Mouse (Mus musculus) layer of hippocampus, adult 18-20 months (tissue): ENCODE results near the gene Wasl. TPM values are rescaled to one million over a fixed set of nuclear protein-coding genes. Genes with fewer than 3 reads are reported as not detected.

Source experiments
- DNase-seq, 2 experiments: peaks; one replicate each; pipeline ENCODE4 v3.0.0; 2022; ENCODE audit warnings: low spot score in 2 of 2
- total RNA-seq, 2 experiments: library from RNA; stranded (reverse); gene quantifications; 2 replicates each; pipeline ENCODE4 v1.2.3; 2021

The Wasl gene
- total RNA-seq, 2 experiments from 2014 or later, result 144 to 162 TPM

- no peak for DNase-seq
Measured at GRCm38 (mm10) chr6:24647103-24647691, 17.6 kb downstream of the Wasl start.

GRCm38 (mm10) chr6:24645346-24646053 is 19.3 kb downstream of the Wasl start:
- no peak for DNase-seq

GRCm38 (mm10) chr6:24642960-24643359 is 21.8 kb downstream of the Wasl start:
- DNase-seq, result no peak

DNA sequence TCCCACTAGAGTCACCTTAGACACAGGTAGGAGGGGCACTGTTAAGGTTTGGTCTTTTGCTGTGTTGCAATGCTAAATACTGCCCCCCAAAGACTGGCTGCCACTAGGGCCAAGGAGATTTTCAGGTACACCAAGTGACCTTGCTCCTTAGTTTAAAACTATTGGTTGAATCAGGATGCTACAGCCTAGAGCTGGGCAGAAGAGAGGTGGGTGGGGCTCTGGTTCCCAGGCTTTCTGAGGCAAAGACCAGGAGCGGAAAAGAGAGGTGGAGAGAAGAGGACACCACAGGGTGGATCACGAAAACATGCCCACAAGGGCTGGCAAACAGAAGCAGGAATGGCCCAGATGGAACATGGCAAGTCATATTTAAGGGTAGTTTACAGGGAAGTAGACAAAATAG is 22.6 kb downstream of the Wasl start:
- DNase-seq, result no peak

DNA sequence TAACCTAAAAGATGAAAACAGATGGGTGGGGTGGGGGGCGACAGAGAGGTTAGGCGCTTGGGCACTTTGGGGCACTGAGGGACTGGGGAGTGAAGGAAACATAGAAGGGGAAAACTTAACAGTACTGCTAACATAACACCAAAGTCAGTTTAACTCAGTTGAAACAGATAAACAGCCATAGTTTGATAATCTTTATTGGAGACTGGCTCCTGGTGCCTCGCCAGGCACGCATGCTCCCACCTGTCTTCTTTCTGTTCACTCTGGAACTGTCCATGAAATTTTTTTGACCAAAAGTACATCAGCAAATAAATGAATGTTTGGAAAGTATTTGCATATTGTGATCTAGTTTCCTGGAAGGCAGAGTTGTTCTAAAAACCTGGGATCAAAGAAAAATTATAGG is 23.5 kb downstream of the Wasl start:
- DNase-seq, result no peak

DNA sequence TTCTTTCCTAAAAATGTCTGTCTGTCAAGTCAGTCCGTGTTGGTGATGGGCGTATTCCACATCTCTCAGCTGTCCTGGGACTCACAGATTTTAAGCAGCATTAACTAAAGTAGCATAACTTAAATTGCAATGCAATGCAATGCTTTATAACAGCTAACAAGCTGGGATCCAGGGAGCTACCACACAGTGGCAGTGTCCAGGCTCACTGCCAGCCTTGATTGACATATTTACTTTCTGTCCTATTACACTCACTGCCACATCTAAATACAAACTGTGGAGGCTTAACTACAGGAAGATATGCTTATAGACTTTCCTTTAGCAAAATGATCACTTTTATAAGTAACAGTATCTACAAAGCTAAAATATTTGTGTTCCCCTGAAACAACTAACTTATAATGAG is 29.0 kb downstream of the Wasl start:
- DNase-seq, result peak in 1 of 2 experiments; percentile 27

GRCm38 (mm10) chr6:24634065-24634464 is 30.7 kb downstream of the Wasl start:
- DNase-seq, result no peak

GRCm38 (mm10) chr6:24632061-24632460 is 32.7 kb downstream of the Wasl start:
- no peak for DNase-seq

GRCm38 (mm10) chr6:24628499-24628898 is 36.3 kb downstream of the Wasl start:
- DNase-seq, result no peak

DNA sequence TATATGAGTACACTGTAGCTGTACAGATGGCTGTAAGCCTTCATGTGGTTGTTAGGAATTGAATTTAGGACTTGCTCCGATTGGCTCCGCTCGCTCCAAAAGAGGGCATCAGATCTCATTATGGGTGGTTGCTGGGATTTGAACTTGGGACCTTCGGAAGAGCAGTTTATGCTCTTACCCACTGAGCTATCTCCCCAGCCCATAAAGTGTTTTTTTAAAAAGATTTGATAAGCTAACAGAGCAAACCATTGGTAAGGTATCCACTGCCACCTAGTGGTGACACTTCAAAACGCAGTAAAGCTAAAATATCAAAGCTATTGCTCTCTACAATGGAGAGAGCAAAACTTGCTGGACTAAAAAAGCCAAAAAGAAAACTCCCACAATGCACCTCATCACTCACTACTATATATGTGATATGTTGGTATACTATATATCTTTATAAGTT is 37.2 kb downstream of the Wasl start:
- DNase-seq, result peak in 1 of 2 experiments; percentile 78

DNA sequence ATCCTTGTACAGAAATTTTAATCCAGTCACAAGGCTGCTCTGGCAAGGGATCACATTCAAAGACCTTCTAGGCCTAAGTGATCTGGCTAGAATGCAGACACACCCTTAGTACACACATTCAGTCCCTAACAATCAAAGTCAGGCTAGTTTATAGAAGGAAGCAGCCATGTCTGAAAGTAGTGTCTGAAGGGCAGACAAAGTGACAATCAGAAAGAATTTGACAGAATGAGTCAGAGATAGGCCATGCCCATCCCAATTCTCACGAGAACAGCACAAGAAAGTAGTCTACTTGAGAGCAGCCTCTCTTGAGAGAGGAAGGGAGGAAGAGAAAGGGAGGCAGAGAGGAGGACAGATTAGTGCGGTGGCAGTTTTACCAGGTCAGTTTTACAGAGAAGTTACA is 42.7 kb downstream of the Wasl start:
- DNase-seq, result no peak

DNA sequence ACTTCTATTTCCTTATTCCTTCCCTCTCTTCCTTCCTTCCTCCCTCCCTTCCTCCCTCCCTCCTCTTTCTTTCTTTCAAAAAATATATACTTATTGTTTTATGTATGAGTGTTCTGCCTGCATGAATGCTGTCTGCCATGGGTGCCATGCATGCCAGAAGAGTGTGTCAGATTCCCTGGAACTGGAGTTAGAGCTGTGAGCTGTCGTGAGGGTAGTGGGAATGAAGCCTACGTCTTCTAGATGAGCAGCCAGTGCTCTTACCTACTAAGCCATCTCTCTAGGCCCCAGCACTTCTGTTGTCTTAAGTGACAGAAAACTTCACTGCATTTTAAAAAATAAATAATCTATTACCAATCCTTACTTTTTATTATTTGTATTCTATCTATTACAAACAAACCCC is 43.9 kb downstream of the Wasl start:
- no peak for DNase-seq

GRCm38 (mm10) chr6:24619285-24620045 is 45.3 kb downstream of the Wasl start:
- DNase-seq, result no peak

- DNase-seq, result peak in 1 of 2 experiments; percentile 27
Measured at GRCm38 (mm10) chr6:24616746-24617145, 48.1 kb downstream of the Wasl start.

DNA sequence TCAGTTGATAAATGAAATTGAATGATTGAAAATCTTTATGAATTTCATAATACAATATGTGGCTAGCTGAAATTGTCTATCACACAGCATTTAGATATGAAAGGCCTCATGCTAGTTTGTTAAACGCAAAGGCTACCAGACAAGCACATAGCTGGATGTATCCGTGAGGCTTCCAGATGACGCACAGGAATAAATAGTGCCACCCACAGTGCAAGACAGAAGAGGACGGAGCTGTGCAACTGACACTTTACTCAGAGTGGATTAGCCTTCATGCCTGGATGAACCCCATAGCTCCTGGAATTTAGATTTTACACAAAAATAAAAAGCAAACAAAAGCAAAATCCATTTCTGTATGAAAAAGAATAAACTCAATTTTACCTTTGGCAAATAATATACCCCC is 50.9 kb downstream of the Wasl start:
- DNase-seq, result no peak

DNA sequence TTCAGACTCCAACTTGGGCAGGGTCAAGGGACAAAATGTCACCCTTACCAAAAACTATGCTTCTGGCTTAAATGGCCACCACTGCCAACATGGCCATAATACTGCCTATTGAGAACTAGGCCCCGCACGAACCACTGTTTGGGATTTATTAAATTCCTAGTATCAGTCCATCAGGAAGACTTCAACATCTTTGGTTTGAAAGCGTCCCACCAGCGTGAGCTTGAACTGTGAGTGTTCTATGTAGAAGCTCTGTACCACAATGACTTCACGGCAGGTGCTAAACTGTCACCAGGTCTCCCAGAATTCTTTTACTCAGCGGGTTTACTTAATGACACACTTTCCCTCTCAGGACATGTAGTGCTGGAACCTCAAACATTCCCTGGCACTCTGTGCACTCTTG is 51.5 kb downstream of the Wasl start:
- no peak for DNase-seq

DNA sequence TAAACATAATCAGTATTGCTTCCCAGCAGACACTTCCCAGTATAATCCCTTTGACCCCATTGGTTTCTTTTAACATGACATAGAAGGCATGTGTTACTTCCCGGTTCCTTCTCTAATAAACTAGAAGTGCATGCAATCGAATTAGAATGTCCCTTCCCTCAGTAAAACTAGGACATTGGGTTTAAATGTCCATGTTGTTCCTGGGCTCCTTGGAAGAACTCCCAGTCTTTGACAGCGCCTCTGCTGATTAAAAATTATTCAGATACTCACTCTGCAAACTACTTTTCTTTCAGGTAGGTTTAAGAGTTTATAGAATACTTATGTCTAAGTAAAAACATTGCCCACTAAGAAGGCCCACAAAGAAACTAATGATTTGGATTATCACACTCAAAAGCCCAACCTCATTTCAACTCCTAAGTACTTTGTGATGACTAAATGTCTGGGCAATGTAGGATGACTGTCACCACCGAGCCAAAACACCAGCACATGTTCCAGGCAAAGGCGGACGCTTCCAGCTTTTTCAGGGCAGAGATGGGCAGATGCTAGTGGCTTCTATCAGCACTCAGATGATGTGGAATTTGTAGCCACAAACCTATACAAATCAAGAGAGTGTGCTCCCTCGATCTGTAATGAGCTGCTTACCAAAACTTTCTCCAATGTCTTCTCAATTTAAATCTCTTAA is 52.6 kb downstream of the Wasl start:
- DNase-seq, result no peak

GRCm38 (mm10) chr6:24610358-24610757 is 54.5 kb downstream of the Wasl start:
- no peak for DNase-seq

DNA sequence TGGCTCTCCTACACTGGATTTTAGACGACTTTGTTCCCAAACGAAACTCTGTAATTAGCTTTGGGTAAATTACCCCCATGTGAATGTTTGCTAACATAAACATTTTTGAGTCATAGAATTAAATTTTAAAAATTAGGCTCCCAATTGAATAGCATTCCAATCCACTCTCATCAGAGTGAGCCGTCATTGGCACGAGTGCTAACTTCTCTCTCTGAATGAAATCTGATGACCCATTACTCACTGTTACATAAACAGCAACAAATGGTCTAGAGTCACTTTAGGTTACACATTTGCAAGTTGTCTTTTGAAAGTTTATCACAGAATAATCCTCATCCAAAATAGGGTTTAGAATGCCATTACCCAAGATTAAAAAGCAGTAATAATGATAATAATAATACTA is 55.3 kb downstream of the Wasl start:
- DNase-seq, result no peak

DNA sequence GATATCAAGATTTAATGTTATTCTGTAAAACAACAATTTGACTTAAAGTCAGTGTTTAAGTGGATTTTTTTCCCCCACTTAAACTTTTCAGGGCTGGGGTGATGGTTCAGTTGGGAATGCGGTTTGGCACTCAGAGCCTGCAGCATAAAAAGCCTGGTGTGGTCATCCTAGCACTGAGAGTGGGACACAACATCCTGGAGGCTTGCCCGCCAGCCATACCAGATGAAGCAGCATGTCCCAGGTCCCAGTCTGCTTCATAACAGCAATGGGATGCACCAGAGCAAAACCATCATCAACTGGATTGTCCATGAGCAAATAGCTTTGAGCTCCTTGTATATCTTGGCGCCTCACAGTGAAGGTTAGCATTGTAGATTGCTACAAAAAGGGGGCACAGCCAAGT is 56.1 kb downstream of the Wasl start:
- no peak for DNase-seq

DNA sequence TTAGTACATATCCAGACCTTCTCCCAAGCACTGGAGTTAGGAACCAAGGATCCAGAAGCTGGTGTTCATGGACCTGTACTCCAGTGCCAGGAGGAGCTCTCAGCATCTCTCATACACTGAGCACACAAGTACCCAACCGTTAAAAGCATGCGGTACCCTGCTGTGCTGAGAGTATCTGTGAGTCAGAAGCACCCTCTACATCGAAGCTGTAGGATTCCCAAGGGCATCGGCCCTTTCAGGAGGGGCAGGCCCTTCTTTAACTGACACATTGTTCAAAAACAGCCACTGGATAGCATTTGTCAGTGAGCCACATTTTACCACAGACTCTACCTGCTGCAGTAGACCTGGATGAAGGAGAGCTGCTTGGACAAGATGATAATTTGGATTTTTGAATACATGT is 56.7 kb downstream of the Wasl start:
- no peak for DNase-seq

DNA sequence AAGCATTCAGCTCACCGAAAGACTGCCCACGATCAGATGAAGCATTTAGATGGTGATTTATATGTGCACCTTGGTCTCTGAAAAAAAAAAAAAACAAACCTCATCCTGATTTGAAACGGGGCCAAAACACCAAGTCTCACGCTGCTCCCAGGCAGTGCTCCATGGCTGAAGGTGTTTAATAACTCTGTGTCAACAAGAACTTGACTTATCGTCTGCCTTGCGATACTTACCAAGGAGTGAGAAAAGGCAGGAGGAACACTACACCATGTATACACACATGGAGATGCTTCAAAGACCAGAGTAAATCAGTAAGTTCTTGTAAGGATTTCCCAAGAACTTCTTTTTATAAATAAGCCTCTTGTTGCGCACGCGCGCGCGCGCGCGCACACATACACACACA is 57.3 kb downstream of the Wasl start:
- no peak for DNase-seq
